Mouse (Mus musculus) ES-E14 (cell line): ENCODE measurements around the gene Myl6b. TPM values are rescaled to one million over a fixed set of nuclear protein-coding genes. Genes with fewer than 3 reads are reported as not detected.

ENCODE experiments used
- DNase-seq: peaks from one replicate; pipeline ENCODE4 v3.0.0-alpha.2; 2013; ENCODE audit warnings: low read depth, low spot score
- H3K27ac ChIP-seq: 2 replicates; pipeline ENCODE4 v1.5.1; 2012; ENCODE audit warnings: low read depth, mild to moderate bottlenecking, low read length, moderate library complexity, mixed read lengths; ENCODE audit not compliant: poor library complexity, insufficient read depth, severe bottlenecking
- H3K36me3 ChIP-seq: 2 replicates; pipeline ENCODE4 v1.6.1; 2012; ENCODE audit warnings: mild to moderate bottlenecking, low read length, moderate library complexity, mixed read lengths; ENCODE audit not compliant: control insufficient read depth, poor library complexity, insufficient read depth, severe bottlenecking
- H3K4me1 ChIP-seq, 2 experiments: fragments of 150-350 bp in 1 of 2; sonication (generic) in 1 of 2; 2 replicates each; pipeline ENCODE4 v1.6.1; 2012; ENCODE audit warnings: low read length in 2 of 2, mild to moderate bottlenecking in 1 of 2, mixed read lengths in 1 of 2; ENCODE audit not compliant: control insufficient read depth in 2 of 2, insufficient read depth in 2 of 2, poor library complexity in 1 of 2
- H3K4me3 ChIP-seq, 2 experiments: fragments of 150-350 bp in 1 of 2; sonication (generic) in 1 of 2; 2 replicates each; pipeline ENCODE4 v1.5.1; 2012; ENCODE audit warnings: low read length in 2 of 2, low read depth in 1 of 2, mild to moderate bottlenecking in 1 of 2, mixed read lengths in 1 of 2; ENCODE audit not compliant: insufficient read depth in 1 of 2, poor library complexity in 1 of 2, severe bottlenecking in 1 of 2
- H3K9ac ChIP-seq: 2 replicates; pipeline ENCODE4 v1.6.1; 2012; ENCODE audit warnings: low read depth, mild to moderate bottlenecking, low read length, mixed read lengths; ENCODE audit not compliant: poor library complexity, insufficient read depth, severe bottlenecking
- H3K9me3 ChIP-seq: fragments of 150-350 bp; sonication (generic); 2 replicates; pipeline ENCODE4 v1.6.1; 2012; ENCODE audit warnings: low read depth, mild to moderate bottlenecking, low read length; ENCODE audit not compliant: control insufficient read depth, insufficient read depth
- CHD2 ChIP-seq: IDR thresholded peaks from 2 replicates; pipeline ENCODE4 v1.6.1; 2014; ENCODE audit warnings: mild to moderate bottlenecking, low read depth, low read length, inconsistent platforms
- HCFC1 ChIP-seq: IDR thresholded peaks from 2 replicates; pipeline ENCODE4 v1.6.1; 2012; ENCODE audit warnings: low read length, inconsistent platforms, borderline replicate concordance; ENCODE audit not compliant: insufficient read depth
- MAFK ChIP-seq: IDR thresholded peaks from 2 replicates; pipeline ENCODE4 v1.6.1; 2014; ENCODE audit warnings: mild to moderate bottlenecking, low read depth, low read length, inconsistent platforms; ENCODE audit not compliant: insufficient read depth
- ZC3H11A ChIP-seq: IDR thresholded peaks from 2 replicates; pipeline ENCODE4 v1.6.1; 2012; ENCODE audit warnings: low read depth, mild to moderate bottlenecking, inconsistent platforms, low read length, borderline replicate concordance
- ZNF384 ChIP-seq: IDR thresholded peaks from 2 replicates; pipeline ENCODE4 v1.6.1; 2012; ENCODE audit warnings: low read depth, low read length, inconsistent platforms
- in situ Hi-C, 2 experiments: fragments of 600-800 bp; cut with MboI; formaldehyde crosslinking; loops; one replicate each; pipeline ENCODE4 v1.15.1; 2025; ENCODE audit warnings: low sequenced_read_pairs in 2 of 2, inconsistent platforms in 1 of 2; ENCODE audit not compliant: unreplicated experiment in 2 of 2
- total RNA-seq: library from RNA; depleted of rRNA; stranded (reverse); fragments of 300-350 nt; gene quantifications from 2 replicates; pipeline ENCODE4 v1.2.3, GENCODE M21; 2012

Gene Myl6b
- total RNA-seq, 1 experiment: 3.7 TPM

- no peak for DNase-seq
- TF ChIP-seq ZNF384: no peak
- TF ChIP-seq HCFC1: no peak
- TF ChIP-seq ZC3H11A: no peak
- TF ChIP-seq MAFK: no peak
- no peak for TF ChIP-seq CHD2
- Histone ChIP-seq H3K4me1 (peaks cover 0 to 19% of the 10 kb centered on the region in 2 experiments; a peak in 1 of 4 replicates), H3K27ac (no peak overlapping the region), H3K9me3 (no peaks in the 10 kb centered on the region), H3K36me3 (peaks cover 33% of the 10 kb centered on the region), H3K9ac (peak overlapping the region; percentile 29; the same call in 1 of the 2 replicates), H3K4me3 (no peak overlapping the region; a peak in 1 of 4 replicates)
- in situ Hi-C loops: no loop called here
These were observed 47.0 kb upstream of the Myl6b start for GRCm38 (mm10) chr10:128545570-128545898.

GRCm38 (mm10) chr10:128544674-128545569 is 46.4 kb upstream of the Myl6b start:
- no peaks in the 10 kb centered on the region for H3K9me3 ChIP-seq
- no peak for DNase-seq
- H3K36me3 ChIP-seq: peaks cover 33% of the 10 kb centered on the region
- H3K4me3 ChIP-seq: peak overlapping the region in 1 of 2 experiments; percentile 38; a peak in 2 of 4 replicates
- no peak overlapping the region for H3K27ac ChIP-seq
- H3K9ac ChIP-seq: peak overlapping the region; percentile 29; the same call in 1 of the 2 replicates
- TF ChIP-seq CHD2: no peak
- no peak for TF ChIP-seq ZNF384
- TF ChIP-seq HCFC1: no peak
- TF ChIP-seq MAFK: no peak
- TF ChIP-seq ZC3H11A: no peak
- in situ Hi-C loops: no loop called here
- H3K4me1 ChIP-seq: peaks cover 0 to 19% of the 10 kb centered on the region in 2 experiments; a peak in 1 of 4 replicates

GRCm38 (mm10) chr10:128544151-128544657 is 45.7 kb upstream of the Myl6b start:
- peak overlapping the region in 1 of 2 experiments; percentile 38; a peak in 1 of 4 replicates for H3K4me3 ChIP-seq
- TF ChIP-seq MAFK (no peak), HCFC1 (no peak), ZC3H11A (no peak), CHD2 (no peak), ZNF384 (no peak)
- H3K4me1 ChIP-seq: peaks cover 0 to 19% of the 10 kb centered on the region in 2 experiments; a peak in 1 of 4 replicates
- peak overlapping the region; percentile 29; the same call in 1 of the 2 replicates for H3K9ac ChIP-seq
- in situ Hi-C loops: no loop called here
- no peak for DNase-seq
- no peak overlapping the region for H3K27ac ChIP-seq
- peaks cover 33% of the 10 kb centered on the region for H3K36me3 ChIP-seq
- no peaks in the 10 kb centered on the region for H3K9me3 ChIP-seq

- in situ Hi-C loops: no loop called here
- H3K9ac ChIP-seq: no peak overlapping the region
- no peaks in the 10 kb centered on the region for H3K9me3 ChIP-seq
- peaks cover 0 to 19% of the 10 kb centered on the region in 2 experiments; a peak in 1 of 4 replicates for H3K4me1 ChIP-seq
- TF ChIP-seq CHD2 (no peak), HCFC1 (no peak), ZNF384 (no peak), MAFK (no peak), ZC3H11A (no peak)
- H3K4me3 ChIP-seq: no peak overlapping the region
- peaks cover 28% of the 10 kb centered on the region for H3K36me3 ChIP-seq
- no peak for DNase-seq
- no peak overlapping the region for H3K27ac ChIP-seq
These were observed 44.6 kb upstream of the Myl6b start for GRCm38 (mm10) chr10:128543100-128543499.
